ENCODE assay signal across 15 mouse cellular contexts in the genomic region with DNA sequence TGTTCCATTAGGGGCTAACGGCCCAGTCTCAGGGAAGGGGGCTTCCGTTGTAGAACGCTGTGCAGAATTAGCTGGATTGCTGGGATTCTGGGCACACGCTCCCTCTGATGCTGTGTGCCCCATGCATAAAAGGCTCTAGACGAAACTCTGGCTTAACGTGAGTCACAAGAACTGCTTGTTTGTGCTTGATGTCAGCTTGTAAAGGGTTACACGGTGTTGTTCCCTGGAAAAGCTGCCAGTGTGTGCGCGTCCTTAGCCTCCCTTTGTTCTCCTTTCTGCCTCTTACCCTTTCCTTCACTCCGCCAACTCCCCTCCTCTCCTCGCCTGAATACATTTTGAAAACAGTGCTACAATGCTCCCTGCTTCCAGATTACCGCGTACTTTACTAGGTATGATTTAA.
DNase-seq lines count a peak whose midpoint lies in the region; ATAC-seq lines count a peak whose summit lies in the region.
"Had no signal": no experiment of that assay in that cellular context is flagged by ENCODE, and none has a peak within 500 bp of the region (broad histone marks: within the 10 kb centered on the region; RNA-seq: fewer than 3 reads in every experiment).

No protein-coding gene starts in this region.

- 0 out of 2 replicates have a peak, but pooled peaks have one; percentile 16 for ATAC-seq in hindbrain, embryonic 11.5 days (ENCODE audit: low FRiP score)
- ATAC-seq in limb, embryonic 13.5 days (ENCODE audit: low FRiP score, low read depth) = no peak
- ATAC-seq in neural tube, embryonic 15.5 days (ENCODE audit: low FRiP score) = no peak
- ATAC-seq: inflammation-experienced regulatory T-cells, adult 6 months; liver, postnatal 0 days had no signal

- no peak overlapping the region for H3K4me3 ChIP-seq in hindbrain, embryonic 11.5 days (ENCODE audit: low read depth, low read length)
- H3K4me3 ChIP-seq in limb, embryonic 13.5 days = no peak overlapping the region
- no peak overlapping the region for H3K4me3 ChIP-seq in neural tube, embryonic 15.5 days (replicated peaks)
- H3K4me3 ChIP-seq: heart, adult 2 months; kidney, embryonic 15.5 days; limb, embryonic 15.5 days had no signal

- DNase-seq in retina, postnatal 1 day = peak; percentile 46
- no peak for DNase-seq in retina, embryonic 14.5 days (ENCODE audit: low spot score)
- no peak for DNase-seq in hindbrain, embryonic 11.5 days (ENCODE audit: low spot score)
- DNase-seq in thymus, postnatal 14 days = no peak
- no peak for DNase-seq in cerebellum, postnatal 36 days
- DNase-seq in adrenal gland, postnatal 14 days = no peak
- DNase-seq: cerebellum, adult 2 months; gastrocnemius, postnatal 10 days; heart, adult 2 months; liver, postnatal 0 days had no signal

- no peaks in the 10 kb centered on the region for H3K27me3 ChIP-seq in hindbrain, embryonic 11.5 days (ENCODE audit: control insufficient read depth, insufficient read depth, low read length)
- no peaks in the 10 kb centered on the region for H3K27me3 ChIP-seq in limb, embryonic 13.5 days
- H3K27me3 ChIP-seq in neural tube, embryonic 15.5 days (replicated peaks) = no peaks in the 10 kb centered on the region
- H3K27me3 ChIP-seq: kidney, embryonic 15.5 days; limb, embryonic 15.5 days had no signal

- H3K9me3 ChIP-seq in hindbrain, embryonic 11.5 days (ENCODE audit: control insufficient read depth, low read length) = peaks cover 7% of the 10 kb centered on the region; the same call in 1 of the 2 replicates
- H3K9me3 ChIP-seq in limb, embryonic 13.5 days = peaks cover 25% of the 10 kb centered on the region
- H3K9me3 ChIP-seq in neural tube, embryonic 15.5 days (replicated peaks) = no peaks in the 10 kb centered on the region; the same call in 1 of the 2 replicates

- H3K27ac ChIP-seq in hindbrain, embryonic 11.5 days (ENCODE audit: low read depth, low read length) = 0 out of 2 replicates have a peak overlapping the region, but pooled peaks have one; percentile 1
- H3K27ac ChIP-seq in limb, embryonic 13.5 days = peak overlapping the region; percentile 55; the same call in 1 of the 2 replicates
- H3K27ac ChIP-seq in neural tube, embryonic 15.5 days (replicated peaks) = 0 out of 2 replicates have a peak overlapping the region, but pooled peaks have one; percentile 6
- H3K27ac ChIP-seq: heart, adult 2 months; kidney, embryonic 15.5 days; limb, embryonic 15.5 days had no signal

- no peak overlapping the region for H3K4me2 ChIP-seq in hindbrain, embryonic 11.5 days (replicated peaks; ENCODE audit: low read depth, low read length)
- H3K4me2 ChIP-seq in limb, embryonic 13.5 days (replicated peaks) = no peak overlapping the region
- H3K4me2 ChIP-seq in neural tube, embryonic 15.5 days = no peak overlapping the region
- H3K4me2 ChIP-seq: kidney, embryonic 15.5 days; limb, embryonic 15.5 days had no signal

- H3K9ac ChIP-seq in hindbrain, embryonic 11.5 days (ENCODE audit: low read depth, low read length) = no peak overlapping the region
- H3K9ac ChIP-seq in limb, embryonic 13.5 days = no peak overlapping the region
- H3K9ac ChIP-seq in neural tube, embryonic 15.5 days (replicated peaks) = no peak overlapping the region
- H3K9ac ChIP-seq: kidney, embryonic 15.5 days; limb, embryonic 15.5 days; liver, postnatal 0 days had no signal

- H3K4me1 ChIP-seq in hindbrain, embryonic 11.5 days (replicated peaks; ENCODE audit: control insufficient read depth, insufficient read depth, low read length) = peaks cover 8% of the 10 kb centered on the region; the same call in 1 of the 2 replicates
- H3K4me1 ChIP-seq in limb, embryonic 13.5 days = peaks cover 9% of the 10 kb centered on the region; the same call in 1 of the 2 replicates
- H3K4me1 ChIP-seq in neural tube, embryonic 15.5 days = peaks cover 21% of the 10 kb centered on the region
- H3K4me1 ChIP-seq: kidney, embryonic 15.5 days had no signal

- 60% methylated on average over 13 of the region's 13 CpGs for WGBS in hindbrain, embryonic 11.5 days
- 60% methylated on average over 13 of the region's 13 CpGs for WGBS in limb, embryonic 13.5 days
- WGBS in neural tube, embryonic 15.5 days = 29% methylated on average over 13 of the region's 13 CpGs

- peaks cover 33% of the 10 kb centered on the region for H3K36me3 ChIP-seq in hindbrain, embryonic 11.5 days (ENCODE audit: control insufficient read depth, insufficient read depth, low read length)
- peaks cover 90% of the 10 kb centered on the region for H3K36me3 ChIP-seq in limb, embryonic 13.5 days
- H3K36me3 ChIP-seq in neural tube, embryonic 15.5 days = peaks cover 38% of the 10 kb centered on the region

Comparison
In these comparisons a context has a peak if more than half of its experiments do, and no peak if none do; other contexts are left out.
1. H3K27ac ChIP-seq: peak in every context shown above with its lines; median percentile 55 in limb, embryonic 13.5 days; 6 in neural tube, embryonic 15.5 days; 1 in hindbrain, embryonic 11.5 days.